Mouse (Mus musculus): Measurements from ENCODE around the gene Tjp3.

The Tjp3 gene

DNA sequence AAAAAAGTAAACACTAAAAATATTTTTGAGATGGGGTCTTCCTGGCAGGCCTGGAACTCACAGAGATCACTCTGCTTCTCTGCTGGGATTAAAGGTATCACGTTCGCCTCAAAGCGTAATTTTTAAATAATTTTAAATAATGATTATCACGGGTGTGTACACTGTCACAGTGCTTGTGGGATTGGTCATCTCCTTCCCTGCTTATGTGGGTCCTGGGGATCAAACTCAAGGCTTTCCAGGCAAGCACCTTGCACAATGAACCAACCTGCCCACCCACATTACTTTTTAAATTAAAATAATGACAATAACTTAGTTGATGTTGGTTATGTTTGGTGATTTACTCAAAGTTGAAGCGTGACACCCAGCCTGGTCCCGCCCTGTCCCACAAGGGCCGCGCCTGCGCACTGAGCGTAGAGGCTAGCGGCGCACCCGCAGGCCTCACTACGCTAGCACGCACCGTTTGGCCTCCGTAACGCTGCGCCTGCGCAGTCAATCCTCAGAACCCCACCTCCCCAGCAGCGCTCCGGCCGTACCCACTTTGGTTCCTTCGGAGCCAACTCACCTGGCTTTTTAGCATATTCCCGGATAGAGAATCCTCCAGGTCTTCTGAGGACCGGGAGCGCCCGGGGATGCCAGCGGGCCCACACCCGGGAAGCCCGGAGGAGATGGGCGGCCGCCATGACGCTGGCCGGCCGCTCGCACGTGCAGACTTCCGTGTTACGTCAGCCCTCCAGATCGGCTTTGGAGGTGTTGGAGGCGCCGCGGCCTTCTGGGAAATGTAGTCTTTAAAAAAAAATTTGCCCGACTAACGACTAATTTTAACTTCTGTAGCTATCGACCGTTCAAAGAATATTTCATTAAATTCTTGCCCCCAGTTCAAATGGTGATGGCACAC is 24.9 kb downstream of the Tjp3 start, which contains the start of the genes Mrpl54 and Apba3:
Mrpl54 (minus strand) TSS at position 724 of the 895 bp plus-strand sequence.
Apba3 (plus strand) TSS at position 750 of the 895 bp plus-strand sequence.
- WGBS = under 1% methylated on average over 48 of the region's 48 CpGs

DNA sequence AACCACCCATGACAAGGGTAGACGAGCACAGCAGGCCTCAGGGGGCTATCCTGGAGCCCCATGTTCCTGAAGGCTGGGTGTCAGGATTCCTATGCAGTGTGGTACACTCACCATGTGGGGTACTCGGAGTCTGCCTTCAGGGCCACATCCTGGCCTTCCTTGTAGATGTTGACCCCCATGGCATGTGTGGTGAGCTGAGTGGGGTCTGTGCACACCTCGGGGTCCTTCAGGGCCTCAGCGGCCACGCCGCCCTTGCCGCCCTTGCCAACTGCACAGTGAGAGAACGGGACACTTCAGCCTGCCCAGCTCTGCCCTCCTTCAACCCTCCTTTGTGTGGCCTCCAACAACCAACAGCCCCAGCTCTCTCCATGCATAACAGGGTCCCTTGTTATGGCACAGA is 25.8 kb downstream of the Tjp3 start:
- WGBS = 86% methylated on average over 8 of the region's 8 CpGs

DNA sequence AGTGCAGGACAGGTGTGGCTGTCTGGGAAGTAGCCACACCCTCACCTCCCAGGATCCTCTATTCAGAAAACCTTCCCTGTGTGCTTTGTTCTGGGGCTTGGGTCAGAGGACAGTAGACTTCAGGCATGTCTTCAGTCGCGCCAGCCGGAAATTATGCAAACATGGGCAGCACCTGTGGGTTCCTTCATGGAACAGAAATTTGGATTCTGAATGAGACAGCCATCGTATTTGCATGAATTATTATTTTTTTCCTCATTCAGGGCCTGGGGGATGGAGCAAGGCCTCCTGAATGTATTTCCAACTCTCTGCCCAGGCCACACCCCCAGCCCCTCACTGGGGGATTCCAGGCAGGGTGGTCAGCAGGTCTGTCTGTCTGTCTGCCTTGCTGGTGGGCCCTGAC is 30.4 kb downstream of the Tjp3 start:
- WGBS = 85% methylated on average over 4 of the region's 4 CpGs

DNA sequence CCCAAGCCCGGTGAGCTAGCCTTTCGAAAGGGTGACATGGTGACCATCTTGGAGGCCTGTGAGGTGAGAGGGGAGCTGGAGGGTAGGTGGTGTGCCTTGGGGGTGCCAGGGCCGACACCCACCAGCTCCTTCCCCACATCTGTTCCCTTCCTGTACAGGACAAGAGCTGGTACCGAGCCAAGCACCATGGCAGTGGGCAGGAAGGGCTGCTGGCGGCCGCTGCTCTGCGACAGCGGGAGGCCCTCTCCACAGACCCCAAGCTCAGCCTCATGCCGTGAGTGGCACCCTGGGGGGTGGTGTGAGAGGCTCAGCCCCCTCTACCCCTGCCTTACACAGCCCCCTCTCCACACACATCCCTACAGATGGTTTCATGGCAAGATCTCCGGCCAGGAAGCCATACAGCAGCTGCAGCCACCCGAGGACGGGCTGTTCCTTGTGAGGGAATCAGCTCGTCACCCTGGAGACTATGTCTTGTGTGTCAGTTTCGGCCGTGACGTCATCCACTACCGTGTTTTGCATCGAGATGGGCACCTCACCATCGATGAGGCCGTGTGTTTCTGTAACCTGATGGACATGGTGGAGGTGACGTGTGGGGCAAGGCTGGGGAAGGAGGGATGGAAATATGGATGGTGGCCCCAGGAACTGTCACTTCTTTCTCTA is 32.0 kb downstream of the Tjp3 start:
- 26% methylated on average over 21 of the region's 21 CpGs for WGBS

GRCm38 (mm10) chr10:81257158-81258039 is 34.0 kb downstream of the Tjp3 start:
- WGBS = 1% methylated on average over 62 of the region's 62 CpGs

DNA sequence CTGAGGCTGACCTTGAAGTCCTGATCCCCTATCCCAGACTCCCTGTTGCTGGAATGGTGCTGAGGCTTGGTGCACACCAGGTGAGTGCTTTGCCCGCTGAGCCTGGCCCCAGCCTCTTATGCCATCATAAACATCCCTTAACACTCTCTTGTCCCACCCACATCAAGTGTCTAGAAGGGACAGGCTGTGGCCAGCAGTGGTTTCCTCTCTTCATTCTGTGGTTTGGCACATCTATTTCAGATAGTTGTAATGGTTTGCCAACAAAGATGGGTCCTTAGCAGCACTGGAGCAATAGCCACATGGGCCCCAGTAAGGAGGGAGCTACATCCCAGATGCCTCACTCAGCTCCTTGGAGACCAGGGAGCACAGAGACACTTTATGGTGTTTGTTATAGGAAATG is 36.5 kb downstream of the Tjp3 start:
- 36% methylated on average over 1 of the region's 1 CpGs for WGBS

DNA sequence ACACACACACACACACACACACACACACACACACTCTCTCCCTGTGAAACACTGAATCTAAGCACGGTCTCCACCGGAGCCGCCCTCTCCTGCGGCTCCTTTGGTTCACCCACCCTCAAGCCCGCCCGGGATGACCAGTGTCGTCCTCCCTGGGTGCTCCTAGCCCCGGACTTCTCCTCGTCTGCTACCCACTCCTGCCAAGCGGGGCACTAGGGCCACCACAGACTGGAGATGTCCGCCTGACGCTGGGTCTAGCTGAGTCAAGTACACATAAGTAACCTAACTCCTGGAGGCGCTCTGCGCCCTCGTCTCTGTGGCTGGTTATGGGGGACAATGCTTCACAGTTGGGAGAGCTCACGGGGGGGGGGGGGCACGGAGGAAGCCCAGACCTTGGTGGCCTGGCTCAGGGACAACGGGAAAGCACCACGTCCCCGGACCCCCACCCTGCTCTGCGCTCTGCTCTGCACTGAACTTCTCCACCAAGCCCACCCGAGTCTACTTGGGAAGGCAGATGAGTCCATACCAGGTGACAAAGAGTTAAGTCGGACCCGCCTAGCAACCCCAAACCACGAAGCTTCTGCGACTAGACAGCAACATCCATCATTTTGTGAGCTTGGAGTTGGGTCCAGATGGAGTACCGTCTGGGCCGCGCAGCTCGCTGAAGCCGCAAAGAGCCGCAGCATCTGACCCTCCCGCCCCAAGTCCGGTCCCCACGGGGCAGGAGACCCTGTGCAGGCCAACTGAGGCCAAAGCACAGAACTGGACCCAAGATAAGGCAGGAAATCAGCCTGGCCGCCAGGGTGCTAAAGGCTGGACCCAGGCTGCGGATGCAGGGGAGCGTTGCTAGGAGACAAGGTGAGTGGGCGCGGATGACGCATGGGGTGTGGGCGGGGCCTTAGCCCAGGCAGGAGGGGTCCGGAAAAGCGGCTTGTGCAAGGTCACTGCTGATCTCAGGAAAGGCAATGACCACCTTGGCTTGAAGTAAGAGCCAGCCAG is 38.7 kb downstream of the Tjp3 start, which contains the start of gene Matk:
Matk (plus strand) TSS at position 512 of the 996 bp plus-strand sequence.
- WGBS = 4% methylated on average over 44 of the region's 44 CpGs

DNA sequence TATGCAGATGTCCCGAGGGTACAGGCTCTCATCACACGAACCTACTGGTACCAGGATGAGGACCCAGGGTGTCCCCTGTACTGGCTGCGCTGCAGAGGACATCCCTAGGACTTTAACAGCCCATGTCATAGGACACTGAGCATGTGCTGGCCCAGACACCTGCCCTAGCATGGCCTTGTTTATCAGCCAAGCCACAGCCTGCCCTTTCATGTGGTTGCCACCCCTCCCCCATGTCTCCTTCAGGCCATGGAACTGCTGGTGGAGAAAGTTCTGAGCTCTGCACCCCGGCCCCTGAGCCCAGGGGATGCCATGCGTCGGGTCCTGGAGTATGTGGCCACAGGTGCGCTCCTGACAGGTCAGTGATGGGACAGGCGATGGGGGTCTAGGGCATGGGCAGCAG is 41.9 kb downstream of the Tjp3 start:
- WGBS = 87% methylated on average over 8 of the region's 8 CpGs

GRCm38 (mm10) chr10:81247804-81248203 is 43.6 kb downstream of the Tjp3 start:
- WGBS = 95% methylated on average over 2 of the region's 2 CpGs

- WGBS = 72% methylated on average over 6 of the region's 6 CpGs
These were observed 46.2 kb downstream of the Tjp3 start for GRCm38 (mm10) chr10:81245166-81245565.

- WGBS = 7% methylated on average over 17 of the region's 17 CpGs
These were observed 46.8 kb downstream of the Tjp3 start for GRCm38 (mm10) chr10:81244595-81244994.

- 84% methylated on average over 4 of the region's 4 CpGs for WGBS
These were observed 47.2 kb downstream of the Tjp3 start for GRCm38 (mm10) chr10:81244146-81244545.

DNA sequence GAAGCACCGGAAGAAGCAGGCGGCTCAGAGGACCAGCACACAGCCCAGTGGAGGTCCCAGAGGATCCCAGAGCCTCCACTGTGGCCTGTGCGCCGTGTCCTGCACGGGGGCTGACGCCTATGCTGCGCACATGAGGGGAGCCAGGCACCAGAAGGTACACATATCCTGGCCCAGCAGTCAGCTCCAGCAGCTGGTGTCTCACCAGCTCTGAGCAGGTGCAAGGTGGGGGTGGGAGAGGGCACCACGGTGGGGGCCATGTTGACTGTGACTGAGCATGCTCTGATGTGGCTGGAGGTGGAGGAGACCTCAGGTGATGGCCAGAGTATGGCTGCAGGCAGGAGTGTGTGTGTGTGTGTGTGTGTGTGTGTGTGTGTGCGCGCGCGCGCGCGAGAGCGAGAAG is 49.4 kb downstream of the Tjp3 start:
- 87% methylated on average over 16 of the region's 16 CpGs for WGBS

DNA sequence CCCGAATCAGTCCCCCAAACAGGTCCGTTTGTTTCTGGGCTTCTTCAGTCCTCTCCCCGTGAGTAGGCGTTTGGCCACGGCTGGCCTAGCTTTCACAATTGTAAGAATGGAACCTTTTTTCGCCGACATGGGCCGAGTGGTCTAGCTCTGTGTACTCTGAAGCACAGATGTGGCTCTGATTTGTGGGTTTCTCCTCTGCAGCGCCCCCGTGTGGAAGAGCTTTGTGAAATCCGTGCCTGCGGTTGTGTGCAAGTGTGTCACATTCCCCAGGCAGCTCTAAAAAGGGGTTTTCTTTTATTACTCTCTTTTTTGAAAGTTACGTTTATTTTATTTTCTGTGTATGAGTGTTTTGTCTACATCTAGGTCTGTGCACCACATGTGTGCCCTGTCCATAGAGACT is 50.5 kb downstream of the Tjp3 start:
- 16% methylated on average over 13 of the region's 13 CpGs for WGBS

GRCm38 (mm10) chr10:81238618-81239017 is 52.8 kb downstream of the Tjp3 start:
- 58% methylated on average over 2 of the region's 2 CpGs for WGBS

GRCm38 (mm10) chr10:81236471-81237268 is 54.7 kb downstream of the Tjp3 start:
- WGBS = 87% methylated on average over 12 of the region's 12 CpGs

DNA sequence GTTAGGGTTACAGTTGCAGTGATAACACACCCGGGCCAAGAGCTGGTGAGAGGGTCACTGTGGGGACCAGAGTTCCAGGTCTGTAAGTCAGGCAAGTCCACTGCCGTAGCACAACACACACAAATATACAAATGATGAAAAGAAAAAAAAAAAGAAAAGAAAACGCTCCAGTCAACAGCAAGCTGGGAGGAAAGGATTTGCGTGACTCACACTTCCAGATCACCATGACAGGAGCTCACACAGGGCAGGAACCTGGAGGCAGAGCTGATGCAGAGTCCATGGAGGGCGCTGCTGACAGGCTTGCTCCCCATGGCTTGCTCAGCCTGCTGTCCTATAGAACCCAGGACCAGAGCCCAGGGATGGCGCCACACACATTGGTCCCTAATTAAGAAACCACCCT is 57.2 kb downstream of the Tjp3 start:
- 71% methylated on average over 6 of the region's 6 CpGs for WGBS

GRCm38 (mm10) chr10:81233226-81233585 is 58.2 kb downstream of the Tjp3 start:
- 3% methylated on average over 28 of the region's 28 CpGs for WGBS

- WGBS = 8% methylated on average over 29 of the region's 29 CpGs
These were observed 58.7 kb downstream of the Tjp3 start, which contains the start of gene Zfr2 for GRCm38 (mm10) chr10:81232580-81233225. TSS of gene Zfr2 (plus strand) at chr10:81233155.
